Mouse (Mus musculus) CD4-positive, CD25-positive, alpha-beta regulatory T cell, adult 2 months (primary cell): Measurements from ENCODE around the gene Gpx2.
A peak's percentile ranks its signal among the peaks of the same experiment; 100 is the strongest.
"Not testable (repeated sequence)": the region's sequence is repeated elsewhere in the genome, so short reads cannot be mapped to it uniquely, and the experiment has no call there.

ENCODE experiments used
- DNase-seq: peaks from one replicate; pipeline ENCODE4 v3.0.0-alpha.2; 2012; ENCODE audit warnings: low read depth, low spot score

The Gpx2 gene

DNA sequence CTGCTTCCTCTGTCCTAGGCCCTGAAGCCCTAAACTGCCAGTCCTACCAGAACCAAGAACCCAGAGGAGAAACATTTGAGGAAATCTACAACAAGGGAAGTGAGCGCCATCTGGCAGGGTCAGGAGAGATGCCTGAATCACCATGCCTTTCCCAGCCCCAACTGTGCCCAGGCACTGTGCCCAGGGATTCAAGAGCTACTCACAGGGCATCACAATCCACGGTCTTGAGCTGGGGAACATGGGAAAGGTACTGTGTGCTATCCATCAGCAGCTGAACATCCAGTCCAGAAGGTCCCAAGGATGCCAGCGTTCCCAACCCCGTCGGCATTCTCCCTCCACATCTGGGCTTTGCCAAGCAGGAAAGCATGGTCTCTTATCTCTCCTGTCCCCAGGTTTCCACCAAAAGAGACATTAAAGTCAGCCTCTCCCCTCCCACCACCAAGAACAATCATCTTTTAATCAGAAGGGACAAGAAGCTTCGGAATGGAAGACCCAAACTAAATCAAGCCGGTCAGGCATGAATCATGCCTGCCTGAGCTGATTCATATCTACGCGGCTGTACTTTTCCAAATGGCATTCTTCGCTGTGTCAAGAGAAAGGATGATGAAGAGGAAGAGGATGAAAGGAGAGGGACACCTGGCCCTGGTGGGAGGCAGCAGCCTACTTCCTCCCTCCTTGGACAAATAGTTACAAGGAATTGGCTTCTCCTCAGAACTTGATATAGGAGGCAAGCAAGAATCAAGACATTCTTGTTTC is 9.9 kb upstream of the Gpx2 start:
- no peak for DNase-seq

DNA sequence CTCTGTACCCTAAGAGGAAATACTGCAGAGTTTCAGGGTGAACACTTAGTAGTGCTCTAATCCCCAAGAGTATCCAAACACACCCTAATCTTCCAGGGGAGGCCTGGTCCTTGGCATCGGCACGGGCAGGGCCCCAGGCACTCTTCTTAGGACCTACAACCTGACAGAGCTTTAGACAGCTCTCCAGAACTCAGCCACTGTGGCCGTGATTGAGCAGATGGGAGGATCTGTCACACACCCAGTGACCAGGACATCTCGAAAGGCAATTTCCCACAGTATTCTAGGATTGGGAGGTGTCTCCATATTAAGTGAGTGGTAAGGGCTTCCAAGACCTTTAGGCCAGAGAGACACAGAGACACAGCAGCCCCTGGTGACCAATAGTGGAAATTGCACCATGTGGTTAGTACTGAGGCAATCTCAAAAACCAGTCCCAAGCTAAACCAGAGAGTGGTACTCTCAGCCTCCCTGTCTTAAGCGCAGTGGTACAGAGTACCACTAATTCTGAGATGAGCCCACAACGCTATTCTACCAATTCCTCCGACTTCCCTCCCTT is 8.4 kb upstream of the Gpx2 start:
- DNase-seq: peak; percentile 70

- no peak for DNase-seq
Observed at GRCm38 (mm10) chr12:76803028-76803427, 7.7 kb upstream of the Gpx2 start.

DNA sequence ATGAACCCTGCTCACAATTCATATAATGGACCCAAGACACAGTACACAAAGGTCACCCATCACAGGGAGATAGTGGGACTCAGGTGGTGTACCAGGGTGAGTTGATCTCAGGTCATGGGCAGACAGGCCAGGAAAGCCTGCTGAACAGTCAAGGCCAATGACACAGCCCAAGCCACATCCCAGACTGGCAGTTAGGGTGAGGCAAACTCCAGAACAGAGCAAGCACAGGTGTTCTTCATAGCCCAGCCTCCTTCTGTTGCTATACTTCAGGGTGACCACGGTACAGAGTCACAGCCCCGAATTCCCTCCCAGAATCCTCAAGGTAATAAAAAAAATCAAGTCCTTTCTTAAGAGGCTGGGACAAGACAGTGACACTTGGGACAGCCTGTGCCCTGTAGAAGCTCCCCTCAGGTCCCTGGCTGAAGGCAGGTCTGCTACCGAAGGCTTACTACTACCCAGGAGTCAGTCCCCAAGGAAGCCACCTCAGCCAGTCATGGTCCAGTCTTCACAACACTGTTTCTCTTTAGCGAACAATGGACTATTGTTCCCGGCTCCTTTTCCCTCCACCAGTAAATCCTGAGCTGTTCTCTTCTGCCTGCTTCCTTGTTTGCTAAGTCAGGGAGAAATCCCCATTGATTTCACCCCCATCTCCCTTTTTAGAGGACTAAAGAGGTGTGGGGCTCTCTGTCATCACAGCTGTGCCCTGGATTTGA is 2.8 kb upstream of the Gpx2 start:
- no peak for DNase-seq

DNA sequence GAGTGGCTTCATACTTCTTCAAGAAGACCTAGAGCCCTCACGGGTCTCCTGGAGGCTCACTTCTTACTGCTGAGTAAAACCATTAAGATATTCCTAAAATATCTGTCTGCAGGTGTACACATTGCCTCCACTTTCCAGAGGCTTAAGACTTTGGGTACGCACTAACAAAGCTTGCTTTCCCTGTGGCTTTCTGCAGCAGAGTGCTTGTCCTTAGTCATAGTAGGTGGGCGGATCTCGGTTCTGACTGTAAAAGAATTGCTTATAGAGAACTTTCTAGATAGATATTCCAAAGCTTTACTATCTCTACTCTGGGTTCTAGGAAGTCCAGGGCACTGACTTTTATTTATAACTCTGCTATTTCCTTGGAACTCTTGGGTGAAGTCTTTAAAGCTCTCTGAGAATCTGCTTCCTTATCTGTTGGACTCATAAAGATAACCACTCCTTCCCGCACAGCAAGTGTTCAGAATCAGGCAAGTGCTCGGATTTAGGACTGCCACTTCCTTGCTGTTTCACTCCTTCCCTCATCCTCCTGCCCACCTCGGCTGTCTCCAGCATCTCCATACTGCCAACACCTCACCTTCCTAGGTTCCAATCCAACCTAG is 1.7 kb upstream of the Gpx2 start:
- no peak for DNase-seq

DNA sequence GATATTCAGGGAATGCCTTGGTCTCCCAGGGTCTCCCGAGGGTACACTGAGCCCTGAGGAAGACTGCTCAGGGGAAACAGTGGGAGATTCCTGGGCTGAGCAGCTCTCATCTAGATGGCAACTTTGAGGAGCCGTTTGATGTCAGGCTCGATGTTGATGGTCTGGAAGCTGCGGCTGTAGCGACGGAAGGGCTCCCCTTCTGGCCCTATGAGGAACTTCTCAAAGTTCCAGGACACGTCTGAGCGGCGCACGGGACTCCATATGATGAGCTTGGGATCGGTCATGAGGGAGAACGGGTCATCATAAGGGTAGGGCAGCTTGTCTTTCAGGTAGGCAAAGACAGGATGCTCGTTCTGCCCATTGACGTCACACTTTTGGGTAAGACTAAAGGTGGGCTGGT is 2.8 kb downstream of the Gpx2 start:
- not testable (repeated sequence) for DNase-seq

GRCm38 (mm10) chr12:76790446-76791084 is 4.8 kb downstream of the Gpx2 start:
- no peak for DNase-seq

DNA sequence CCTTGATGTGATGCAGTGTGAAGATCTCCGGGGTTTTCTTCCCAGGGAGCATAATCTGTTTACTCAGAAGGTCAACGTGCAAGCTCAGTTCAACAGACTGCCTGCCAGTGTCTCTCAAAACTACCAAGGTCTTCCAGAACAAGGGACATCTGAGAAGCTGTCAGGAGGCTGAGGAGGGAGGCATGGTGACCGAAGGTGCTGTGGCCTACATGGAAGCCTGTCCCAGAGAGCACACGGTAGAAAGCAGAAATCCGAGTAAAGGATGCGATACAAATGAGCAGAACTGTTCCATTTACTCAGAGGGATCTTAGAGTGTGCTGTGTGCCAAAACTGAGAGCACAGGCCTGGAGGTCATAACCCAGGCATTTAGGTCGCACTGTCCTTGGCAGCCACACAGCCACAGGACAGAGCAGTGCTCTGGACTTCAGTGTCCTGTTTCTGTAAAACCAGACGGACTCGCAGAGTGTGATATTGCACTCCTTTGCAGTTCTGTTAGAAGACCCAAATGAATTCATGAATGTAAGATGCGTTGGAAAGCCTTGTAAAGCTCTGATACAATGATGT is 11.2 kb downstream of the Gpx2 start:
- no peak for DNase-seq

- DNase-seq: no peak
Observed at GRCm38 (mm10) chr12:76780639-76781468, 14.5 kb downstream of the Gpx2 start.

- no peak for DNase-seq
Observed at GRCm38 (mm10) chr12:76779951-76780350, 15.4 kb downstream of the Gpx2 start.

GRCm38 (mm10) chr12:76778305-76779083 is 16.9 kb downstream of the Gpx2 start:
- DNase-seq: peak; percentile 75

DNA sequence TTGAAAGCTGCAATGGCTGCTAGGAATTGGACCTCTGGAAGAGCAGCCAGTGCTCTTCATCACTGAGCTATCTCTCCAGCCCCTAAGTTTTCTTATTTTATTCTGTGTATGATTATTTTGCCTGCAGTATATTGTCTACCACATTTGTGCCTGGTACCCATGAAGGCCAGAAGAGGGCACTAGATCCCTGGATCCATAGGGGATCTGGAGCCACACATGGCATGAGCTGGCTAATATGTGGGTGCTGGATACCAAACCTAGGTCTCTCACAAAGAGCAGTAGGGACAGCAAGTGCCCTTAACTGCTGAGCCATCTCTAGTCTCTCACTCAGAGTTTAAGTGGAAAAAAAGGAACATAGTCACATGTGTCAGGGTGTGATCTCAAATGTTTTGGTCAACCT is 17.5 kb downstream of the Gpx2 start:
- peak; percentile 51 for DNase-seq

DNA sequence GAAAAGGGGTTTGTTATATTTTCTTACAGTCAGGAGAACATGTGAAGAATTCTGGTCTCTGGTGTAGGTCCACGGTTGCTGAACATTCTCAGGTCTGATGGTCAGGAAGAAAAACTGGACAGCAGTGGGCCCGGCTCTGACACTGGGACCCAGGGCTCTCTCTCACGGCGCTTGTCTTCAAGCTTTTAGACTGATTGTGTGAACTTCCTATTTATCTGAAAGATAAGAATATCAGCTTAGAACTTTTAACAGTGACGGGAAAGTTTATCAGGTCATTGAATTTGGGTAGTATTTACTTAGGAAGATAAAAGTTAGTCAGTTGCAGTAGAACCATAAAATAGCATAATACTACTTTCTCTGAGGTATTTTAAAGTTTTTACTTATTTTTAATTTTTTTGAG is 18.5 kb downstream of the Gpx2 start:
- DNase-seq: no peak

DNA sequence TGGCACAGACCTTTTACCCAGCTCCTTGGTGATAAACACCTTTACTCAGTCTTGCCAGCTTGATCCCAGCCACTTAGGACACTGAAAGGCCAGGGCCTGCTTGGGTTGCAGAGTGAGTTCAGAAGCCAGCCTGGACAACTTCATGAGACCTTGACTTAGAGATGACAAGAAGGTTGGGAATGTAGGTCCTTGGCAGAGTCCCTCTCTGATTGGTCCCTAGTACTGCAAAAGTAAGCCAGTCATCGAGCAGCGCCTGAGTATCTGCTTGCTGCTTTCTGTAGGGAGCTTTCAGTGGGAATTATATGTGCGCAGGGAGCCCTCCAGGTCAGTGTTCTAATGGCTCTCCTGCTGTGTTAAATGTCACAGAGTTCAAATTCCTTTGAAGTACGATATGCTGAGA is 20.2 kb downstream of the Gpx2 start:
- DNase-seq: no peak

DNA sequence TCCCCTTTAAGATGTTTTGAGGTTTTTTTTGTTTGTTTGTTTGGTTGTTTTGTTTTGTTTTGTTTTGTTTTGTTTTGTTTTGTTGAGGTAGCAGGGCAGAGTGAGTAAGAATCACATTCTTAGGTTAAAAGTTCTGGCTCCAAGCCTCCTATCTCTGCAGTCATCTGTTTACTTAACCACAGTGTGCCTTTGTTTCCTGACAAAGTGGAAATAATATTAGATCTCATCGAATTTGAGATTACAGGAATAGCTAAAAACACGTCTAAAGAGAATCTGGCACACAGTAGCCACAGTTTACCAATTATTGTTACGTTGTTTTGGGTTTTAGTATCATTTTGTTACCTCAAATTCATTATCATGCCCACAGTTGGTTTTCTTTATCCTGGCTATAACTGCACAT is 20.7 kb downstream of the Gpx2 start:
- no peak for DNase-seq

DNA sequence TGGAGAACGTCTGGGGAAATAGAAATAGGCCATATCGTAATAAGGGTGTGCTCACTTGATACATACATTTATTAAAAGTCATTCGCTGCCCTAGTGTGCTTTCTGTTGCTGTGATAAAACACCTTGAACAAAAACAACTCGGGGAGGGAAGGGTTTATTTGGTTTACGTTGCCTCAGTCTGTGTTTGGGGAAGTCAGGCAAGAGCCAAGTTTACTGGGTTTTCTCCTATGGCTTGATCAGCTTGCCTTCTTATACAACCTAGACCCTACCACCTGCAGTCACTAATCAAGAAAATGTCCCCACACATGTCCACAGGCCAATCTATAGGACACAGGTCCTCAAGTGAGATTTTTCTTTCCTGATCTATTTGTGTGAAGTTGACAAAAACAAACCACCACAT is 23.8 kb downstream of the Gpx2 start:
- no peak for DNase-seq

- DNase-seq: no peak
Observed at GRCm38 (mm10) chr12:76770841-76771500, 24.4 kb downstream of the Gpx2 start.

- no peak for DNase-seq
Observed at GRCm38 (mm10) chr12:76765901-76766630, 29.3 kb downstream of the Gpx2 start.

- peak; percentile 100 for DNase-seq
Observed at GRCm38 (mm10) chr12:76765354-76765851, 30.0 kb downstream of the Gpx2 start, which contains the start of the genes Churc1 and Fntb. Churc1 (plus strand) TSS chr12:76765538. Fntb (plus strand) TSS chr12:76765589.
